Mouse (Mus musculus): ENCODE data around the gene 4933402N03Rik. TPM values are rescaled to one million over a fixed set of nuclear protein-coding genes. Genes with fewer than 3 reads are reported as not detected.

The 4933402N03Rik gene
- not detected in 2 replicates for total RNA-seq (2012; rRNA removed)

DNA sequence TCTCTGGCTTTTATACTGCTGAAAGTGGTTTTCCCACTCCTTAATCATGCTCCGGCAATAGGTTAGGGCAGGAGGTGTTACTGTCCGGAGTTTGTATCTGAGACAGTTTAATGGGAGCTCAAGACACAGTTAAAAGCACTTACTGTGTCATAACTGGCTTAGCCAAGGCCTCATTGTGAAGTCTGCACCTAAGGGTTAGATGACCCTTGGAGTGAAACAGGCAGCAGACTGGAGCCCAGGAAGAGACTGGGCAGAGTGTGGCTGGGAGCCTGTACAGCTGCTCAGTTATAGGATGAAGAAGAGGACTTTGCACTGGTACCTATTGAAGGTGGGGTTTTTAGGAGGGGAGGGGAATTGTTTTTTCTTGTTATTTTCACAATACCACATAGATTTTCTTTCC is at the start of gene 4933402N03Rik:
TSS of gene 4933402N03Rik (minus strand) at position 101 of the 400 bp plus-strand sequence.
- in situ Hi-C loops (cut with MboI; ENCODE audit: low sequenced_read_pairs in 2 of 2, unreplicated experiment in 2 of 2): no loop called here
- no peak for DNase-seq (ENCODE audit: low read depth, low spot score)
- Histone ChIP-seq H3K4me3 (ENCODE audit: insufficient read depth in 1 of 2, low read depth in 1 of 2, low read length in 2 of 2, poor library complexity in 1 of 2, severe bottlenecking in 1 of 2) (no peak within 1 kb of the TSS), H3K27ac (ENCODE audit: insufficient read depth, low read depth, low read length, poor library complexity, severe bottlenecking) (no peak within 1 kb of the TSS), H3K4me1 (ENCODE audit: control insufficient read depth in 2 of 2, insufficient read depth in 2 of 2, low read length in 2 of 2, poor library complexity in 1 of 2) (no peaks in the 10 kb centered on the region), H3K9me3 (ENCODE audit: control insufficient read depth, insufficient read depth, low read depth, low read length) (no peaks in the 10 kb centered on the region), H3K9ac (ENCODE audit: insufficient read depth, low read depth, low read length, poor library complexity, severe bottlenecking) (no peak within 1 kb of the TSS), H3K36me3 (ENCODE audit: control insufficient read depth, insufficient read depth, low read length, poor library complexity, severe bottlenecking) (no peaks in the 10 kb centered on the region)
- no peak for TF ChIP-seq ZNF384 (IDR thresholded peaks at IDR 0.05; ENCODE audit: low read depth, low read length)
- no peak for TF ChIP-seq ZC3H11A (IDR thresholded peaks at IDR 0.05; ENCODE audit: borderline replicate concordance, low read depth, low read length)
- no peak for TF ChIP-seq MAFK (IDR thresholded peaks at IDR 0.05; ENCODE audit: insufficient read depth, low read depth, low read length)
- no peak for TF ChIP-seq CHD2 (IDR thresholded peaks at IDR 0.05; ENCODE audit: low read depth, low read length)
- TF ChIP-seq HCFC1 (IDR thresholded peaks at IDR 0.05; ENCODE audit: borderline replicate concordance, insufficient read depth, low read length): no peak

DNA sequence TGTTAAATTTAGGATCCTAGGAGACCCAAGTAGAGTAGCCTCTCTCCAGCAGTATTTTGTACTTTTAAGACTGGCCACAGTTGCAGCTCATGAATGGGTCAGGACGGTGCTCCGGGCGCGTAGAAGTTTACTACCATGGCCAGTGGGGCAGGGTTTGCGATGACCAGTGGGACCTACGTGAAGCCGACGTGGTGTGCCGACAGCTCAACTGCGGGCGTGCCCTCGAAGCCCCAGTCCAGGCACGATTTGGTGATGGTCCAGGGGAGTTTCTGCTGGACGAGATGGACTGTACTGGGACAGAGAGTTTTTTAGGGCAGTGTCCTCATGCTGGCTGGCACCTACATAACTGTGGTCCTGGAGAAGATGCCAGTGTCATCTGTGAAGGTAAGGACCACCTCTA is 41.9 kb upstream of the 4933402N03Rik start:
- in situ Hi-C loops (cut with MboI; ENCODE audit: low sequenced_read_pairs in 2 of 2, unreplicated experiment in 2 of 2): no loop called here
- no peak for DNase-seq (ENCODE audit: low read depth, low spot score)
- TF ChIP-seq HCFC1 (IDR thresholded peaks at IDR 0.05; ENCODE audit: borderline replicate concordance, insufficient read depth, low read length) (no peak), MAFK (IDR thresholded peaks at IDR 0.05; ENCODE audit: insufficient read depth, low read depth, low read length) (no peak), ZNF384 (IDR thresholded peaks at IDR 0.05; ENCODE audit: low read depth, low read length) (no peak), ZC3H11A (IDR thresholded peaks at IDR 0.05; ENCODE audit: borderline replicate concordance, low read depth, low read length) (no peak), CHD2 (IDR thresholded peaks at IDR 0.05; ENCODE audit: low read depth, low read length) (no peak)

DNA sequence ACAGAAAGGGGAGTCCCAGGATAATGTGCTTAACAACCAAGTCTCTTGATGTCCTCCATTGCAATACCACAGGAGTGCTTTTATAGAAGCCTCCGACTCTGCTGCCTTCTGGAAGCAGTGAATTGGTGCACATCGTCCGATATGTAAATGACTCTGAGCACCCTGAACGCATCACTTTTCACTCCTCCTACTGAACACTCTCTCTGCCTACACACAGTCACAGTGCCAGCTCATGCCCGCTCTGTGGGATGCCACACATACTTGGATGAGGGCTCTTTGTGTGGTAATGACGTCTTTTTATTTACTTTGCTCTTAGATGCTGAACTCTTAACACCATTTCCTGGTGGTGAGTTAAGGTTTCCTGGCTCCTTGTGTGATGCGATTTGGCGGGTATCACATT is 40.9 kb upstream of the 4933402N03Rik start:
- no peaks in the 10 kb centered on the region for H3K9me3 ChIP-seq (ENCODE audit: control insufficient read depth, insufficient read depth, low read depth, low read length)
- H3K36me3 ChIP-seq (ENCODE audit: control insufficient read depth, insufficient read depth, low read length, poor library complexity, severe bottlenecking): no peaks in the 10 kb centered on the region
- H3K4me1 ChIP-seq (ENCODE audit: control insufficient read depth in 2 of 2, insufficient read depth in 2 of 2, low read length in 2 of 2, poor library complexity in 1 of 2): no peaks in the 10 kb centered on the region
- no peak for DNase-seq (ENCODE audit: low read depth, low spot score)
- no peak overlapping the region for H3K9ac ChIP-seq (ENCODE audit: insufficient read depth, low read depth, low read length, poor library complexity, severe bottlenecking)
- in situ Hi-C loops (cut with MboI; ENCODE audit: low sequenced_read_pairs in 2 of 2, unreplicated experiment in 2 of 2): no loop called here
- H3K4me3 ChIP-seq (ENCODE audit: insufficient read depth in 1 of 2, low read depth in 1 of 2, low read length in 2 of 2, poor library complexity in 1 of 2, severe bottlenecking in 1 of 2): no peak overlapping the region
- TF ChIP-seq HCFC1 (IDR thresholded peaks at IDR 0.05; ENCODE audit: borderline replicate concordance, insufficient read depth, low read length) (no peak), ZC3H11A (IDR thresholded peaks at IDR 0.05; ENCODE audit: borderline replicate concordance, low read depth, low read length) (no peak), ZNF384 (IDR thresholded peaks at IDR 0.05; ENCODE audit: low read depth, low read length) (no peak), CHD2 (IDR thresholded peaks at IDR 0.05; ENCODE audit: low read depth, low read length) (no peak), MAFK (IDR thresholded peaks at IDR 0.05; ENCODE audit: insufficient read depth, low read depth, low read length) (no peak)
- no peak overlapping the region for H3K27ac ChIP-seq (ENCODE audit: insufficient read depth, low read depth, low read length, poor library complexity, severe bottlenecking)

More for the DNA sequence above, 41.9 kb upstream of the 4933402N03Rik start:
- no peak overlapping the region for H3K27ac ChIP-seq (ENCODE audit: insufficient read depth, low read depth, low read length, poor library complexity, severe bottlenecking)
- no peaks in the 10 kb centered on the region for H3K4me1 ChIP-seq (ENCODE audit: control insufficient read depth in 2 of 2, insufficient read depth in 2 of 2, low read length in 2 of 2, poor library complexity in 1 of 2)
- H3K4me3 ChIP-seq (ENCODE audit: insufficient read depth in 1 of 2, low read depth in 1 of 2, low read length in 2 of 2, poor library complexity in 1 of 2, severe bottlenecking in 1 of 2): no peak overlapping the region
- no peaks in the 10 kb centered on the region for H3K36me3 ChIP-seq (ENCODE audit: control insufficient read depth, insufficient read depth, low read length, poor library complexity, severe bottlenecking)
- H3K9me3 ChIP-seq (ENCODE audit: control insufficient read depth, insufficient read depth, low read depth, low read length): no peaks in the 10 kb centered on the region
- H3K9ac ChIP-seq (ENCODE audit: insufficient read depth, low read depth, low read length, poor library complexity, severe bottlenecking): no peak overlapping the region

DNA sequence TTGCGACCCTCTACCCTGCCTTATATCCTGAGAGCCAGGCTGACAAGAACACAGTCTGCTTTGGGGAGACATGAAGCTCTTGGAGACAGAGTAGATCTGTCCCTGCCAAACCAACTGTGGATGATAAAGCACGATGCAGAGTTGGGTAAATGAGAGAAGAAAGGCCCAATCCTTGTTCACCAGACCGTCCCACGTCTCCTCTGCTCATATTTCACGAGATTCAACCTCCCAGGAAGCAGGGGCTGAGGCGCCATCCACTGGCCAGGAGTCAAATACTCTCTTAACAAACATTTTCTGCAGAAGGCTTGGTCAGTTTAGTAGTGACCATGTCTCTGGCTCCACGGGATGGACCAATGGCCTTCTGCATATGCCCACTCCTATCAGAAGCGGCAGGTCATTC is 38.2 kb upstream of the 4933402N03Rik start:
- Histone ChIP-seq H3K9me3 (ENCODE audit: control insufficient read depth, insufficient read depth, low read depth, low read length) (no peaks in the 10 kb centered on the region), H3K9ac (ENCODE audit: insufficient read depth, low read depth, low read length, poor library complexity, severe bottlenecking) (no peak overlapping the region), H3K27ac (ENCODE audit: insufficient read depth, low read depth, low read length, poor library complexity, severe bottlenecking) (no peak overlapping the region), H3K4me1 (ENCODE audit: control insufficient read depth in 2 of 2, insufficient read depth in 2 of 2, low read length in 2 of 2, poor library complexity in 1 of 2) (no peaks in the 10 kb centered on the region), H3K36me3 (ENCODE audit: control insufficient read depth, insufficient read depth, low read length, poor library complexity, severe bottlenecking) (no peaks in the 10 kb centered on the region), H3K4me3 (ENCODE audit: insufficient read depth in 1 of 2, low read depth in 1 of 2, low read length in 2 of 2, poor library complexity in 1 of 2, severe bottlenecking in 1 of 2) (no peak overlapping the region)
- in situ Hi-C loops (cut with MboI; ENCODE audit: low sequenced_read_pairs in 2 of 2, unreplicated experiment in 2 of 2): no loop called here
- DNase-seq (ENCODE audit: low read depth, low spot score): no peak
- TF ChIP-seq HCFC1 (IDR thresholded peaks at IDR 0.05; ENCODE audit: borderline replicate concordance, insufficient read depth, low read length) (no peak), ZC3H11A (IDR thresholded peaks at IDR 0.05; ENCODE audit: borderline replicate concordance, low read depth, low read length) (no peak), CHD2 (IDR thresholded peaks at IDR 0.05; ENCODE audit: low read depth, low read length) (no peak), MAFK (IDR thresholded peaks at IDR 0.05; ENCODE audit: insufficient read depth, low read depth, low read length) (no peak), ZNF384 (IDR thresholded peaks at IDR 0.05; ENCODE audit: low read depth, low read length) (no peak)

DNA sequence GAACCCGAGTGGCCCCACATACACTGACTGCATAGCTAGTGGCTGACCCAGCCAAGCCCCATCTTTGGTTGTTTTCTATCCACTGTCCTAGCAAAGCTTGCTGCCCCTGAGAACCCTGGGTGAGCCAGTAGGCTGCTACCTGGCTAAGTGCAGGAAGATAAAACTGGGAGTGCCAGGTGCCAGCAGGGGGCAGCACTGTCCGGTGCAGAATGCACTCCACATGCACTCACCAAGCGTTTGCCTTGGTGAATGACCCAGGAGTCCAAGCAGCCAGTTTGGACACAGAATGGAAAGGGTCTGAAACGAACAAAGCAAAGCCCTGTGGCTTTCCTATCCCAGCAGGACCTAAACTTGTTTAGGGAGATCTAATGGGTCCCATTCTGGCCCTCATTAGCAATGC is 36.6 kb upstream of the 4933402N03Rik start:
- peak; percentile 49 for DNase-seq (ENCODE audit: low read depth, low spot score)
- TF ChIP-seq ZC3H11A (IDR thresholded peaks at IDR 0.05; ENCODE audit: borderline replicate concordance, low read depth, low read length) (peak; percentile 29; the same call in 1 of the 2 replicates), MAFK (IDR thresholded peaks at IDR 0.05; ENCODE audit: insufficient read depth, low read depth, low read length) (no peak), CHD2 (IDR thresholded peaks at IDR 0.05; ENCODE audit: low read depth, low read length) (no peak)

More for the DNA sequence above, 36.6 kb upstream of the 4933402N03Rik start:
- H3K9ac ChIP-seq (ENCODE audit: insufficient read depth, low read depth, low read length, poor library complexity, severe bottlenecking): no peak overlapping the region
- H3K27ac ChIP-seq (ENCODE audit: insufficient read depth, low read depth, low read length, poor library complexity, severe bottlenecking): no peak overlapping the region
- in situ Hi-C loops (cut with MboI; ENCODE audit: low sequenced_read_pairs in 2 of 2, unreplicated experiment in 2 of 2): no loop called here
- H3K4me3 ChIP-seq (ENCODE audit: insufficient read depth in 1 of 2, low read depth in 1 of 2, low read length in 2 of 2, poor library complexity in 1 of 2, severe bottlenecking in 1 of 2): no peak overlapping the region
- H3K4me1 ChIP-seq (ENCODE audit: control insufficient read depth in 2 of 2, insufficient read depth in 2 of 2, low read length in 2 of 2, poor library complexity in 1 of 2): no peaks in the 10 kb centered on the region
- no peaks in the 10 kb centered on the region for H3K9me3 ChIP-seq (ENCODE audit: control insufficient read depth, insufficient read depth, low read depth, low read length)
- no peaks in the 10 kb centered on the region for H3K36me3 ChIP-seq (ENCODE audit: control insufficient read depth, insufficient read depth, low read length, poor library complexity, severe bottlenecking)
